Mouse (Mus musculus) liver, embryonic 14.5 days (tissue): ENCODE results near the gene Cyp4f18.

ENCODE experiments used
- CTCF ChIP-seq: IDR thresholded peaks from 2 replicates; pipeline ENCODE4 v1.5.1; 2016; ENCODE audit warnings: antibody characterized with exemption, low read depth, control low read depth
- EP300 ChIP-seq: IDR thresholded peaks from 2 replicates; pipeline ENCODE4 v1.6.1; 2016; ENCODE audit warnings: antibody characterized with exemption, low read depth

- no peak for TF ChIP-seq CTCF
- no peak for TF ChIP-seq EP300
These were observed 33.1 kb upstream of the Cyp4f18 start for GRCm38 (mm10) chr8:72042493-72042892.
